Mouse (Mus musculus) induced T-regulatory cell, adult 2 months (primary cell): Measurements from ENCODE around the gene Twsg1.

ENCODE experiments used
- DNase-seq: peaks from one replicate; pipeline ENCODE4 v3.0.0-alpha.2; 2012; ENCODE audit warnings: low read depth

Gene Twsg1

GRCm38 (mm10) chr17:65931525-65931924 is 19.5 kb downstream of the Twsg1 start:
- no peak for DNase-seq

GRCm38 (mm10) chr17:65930960-65931359 is 20.1 kb downstream of the Twsg1 start:
- DNase-seq, result peak; percentile 14

GRCm38 (mm10) chr17:65930158-65930826 is 20.7 kb downstream of the Twsg1 start:
- peak; percentile 16 for DNase-seq

GRCm38 (mm10) chr17:65929319-65929978 is 21.6 kb downstream of the Twsg1 start:
- DNase-seq, result peak; percentile 84

GRCm38 (mm10) chr17:65927077-65927476 is 23.9 kb downstream of the Twsg1 start:
- DNase-seq, result no peak

GRCm38 (mm10) chr17:65924218-65924617 is 26.8 kb downstream of the Twsg1 start:
- no peak for DNase-seq

GRCm38 (mm10) chr17:65921975-65922374 is 29.1 kb downstream of the Twsg1 start:
- DNase-seq, result no peak

- DNase-seq, result no peak
These were observed 31.8 kb downstream of the Twsg1 start for GRCm38 (mm10) chr17:65919235-65919634.

- DNase-seq, result no peak
These were observed 34.8 kb downstream of the Twsg1 start for GRCm38 (mm10) chr17:65916135-65916668.

GRCm38 (mm10) chr17:65914083-65914482 is 36.9 kb downstream of the Twsg1 start:
- no peak for DNase-seq

GRCm38 (mm10) chr17:65912202-65912601 is 38.8 kb downstream of the Twsg1 start:
- DNase-seq, result no peak

- DNase-seq, result no peak
These were observed 39.5 kb downstream of the Twsg1 start for GRCm38 (mm10) chr17:65911285-65912069.

GRCm38 (mm10) chr17:65908270-65908669 is 42.8 kb downstream of the Twsg1 start:
- no peak for DNase-seq

GRCm38 (mm10) chr17:65906895-65907401 is 44.1 kb downstream of the Twsg1 start:
- peak; percentile 69 for DNase-seq

- DNase-seq, result peak; percentile 28
These were observed 44.6 kb downstream of the Twsg1 start for GRCm38 (mm10) chr17:65906313-65906894.

GRCm38 (mm10) chr17:65905241-65905640 is 45.8 kb downstream of the Twsg1 start:
- DNase-seq, result no peak

GRCm38 (mm10) chr17:65903826-65904225 is 47.2 kb downstream of the Twsg1 start:
- no peak for DNase-seq

GRCm38 (mm10) chr17:65903011-65903410 is 48.0 kb downstream of the Twsg1 start:
- DNase-seq, result peak; percentile 44

GRCm38 (mm10) chr17:65902281-65902680 is 48.7 kb downstream of the Twsg1 start:
- no peak for DNase-seq

- no peak for DNase-seq
These were observed 55.0 kb downstream of the Twsg1 start for GRCm38 (mm10) chr17:65896016-65896415.

GRCm38 (mm10) chr17:65889476-65889875 is 61.5 kb downstream of the Twsg1 start:
- DNase-seq, result no peak

GRCm38 (mm10) chr17:65886571-65886970 is 64.5 kb downstream of the Twsg1 start:
- DNase-seq, result no peak
